Mouse (Mus musculus): ENCODE measurements around the gene Sh2d3c. TPM values are rescaled to one million over a fixed set of nuclear protein-coding genes. Genes with fewer than 3 reads are reported as not detected.
A peak's percentile ranks its signal among the peaks of the same experiment; 100 is the strongest.

The Sh2d3c gene
- total and polyA plus RNA-seq, 3 experiments, result 27.1 to 52.8 (median 28.9) TPM

DNA sequence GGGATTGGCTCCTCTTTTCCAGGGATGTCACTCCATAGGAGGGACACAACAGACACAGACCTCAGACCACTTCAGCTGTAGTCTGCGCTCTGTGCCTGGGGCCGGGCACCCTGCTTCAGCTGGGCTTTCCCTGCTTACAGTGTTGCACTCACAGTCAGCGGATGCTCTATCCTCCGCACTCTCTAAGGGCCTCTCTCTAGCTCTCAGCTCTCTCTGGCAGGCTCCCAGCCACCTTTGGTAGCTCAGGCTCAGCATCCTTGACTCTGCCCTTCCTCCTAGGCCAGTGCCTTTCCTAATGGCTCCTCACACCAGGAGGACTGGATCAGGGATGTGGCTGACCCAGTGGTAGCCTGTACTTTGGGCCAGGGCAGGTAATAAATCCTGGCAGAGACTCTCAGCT is 11.1 kb downstream of the Sh2d3c start:
- Histone ChIP-seq H3K27me3 (ENCODE audit: control insufficient read depth, insufficient read depth, low read length) (no peaks in the 10 kb centered on the region), H3K4me3 (no peak overlapping the region; the same call in 1 of the 2 replicates), H3K4me1 (ENCODE audit: control insufficient read depth, insufficient read depth, low read length) (peaks cover 23% of the 10 kb centered on the region), H3K27ac (peak overlapping the region; percentile 87), H3K9ac (ENCODE audit: low read depth, low read length) (peak overlapping the region; percentile 13), H3K36me3 (ENCODE audit: control insufficient read depth, insufficient read depth, low read length) (peaks cover 2% of the 10 kb centered on the region), H3K79me2 (replicated peaks; ENCODE audit: control insufficient read depth, insufficient read depth, low read length) (no peaks in the 10 kb centered on the region)
- intact Hi-C loops (cut with DNase I), result loop anchor here (5.0 kb wide), 1 partner anchor 80 kb away; no protein-coding TSS in a partner anchor
- WGBS, result 34% methylated on average over 4 of the region's 4 CpGs
- DNase-seq, result no peak
- TF ChIP-seq POLR2A (IDR thresholded peaks at IDR 0.05; ENCODE audit: insufficient read depth, low read depth, low read length), result no peak

- TF ChIP-seq CTCF (IDR thresholded peaks at IDR 0.05) (no peak), EP300 (IDR thresholded peaks at IDR 0.05; ENCODE audit: insufficient read depth, low read depth, low read length) (peak; percentile 51; the same call in 1 of the 2 replicates), POLR2A (IDR thresholded peaks at IDR 0.05; ENCODE audit: insufficient read depth, low read depth, low read length) (peak; percentile 52)
- H3K27ac ChIP-seq, result peak overlapping the region; percentile 87
- no peak overlapping the region; the same call in 1 of the 2 replicates for H3K4me3 ChIP-seq
- H3K4me1 ChIP-seq (ENCODE audit: control insufficient read depth, insufficient read depth, low read length), result peaks cover 22% of the 10 kb centered on the region
- WGBS, result 41% methylated on average over 6 of the region's 6 CpGs
- intact Hi-C loops (cut with DNase I), result loop anchor here (5.0 kb wide), 1 partner anchor 80 kb away; no protein-coding TSS in a partner anchor
- H3K36me3 ChIP-seq (ENCODE audit: control insufficient read depth, insufficient read depth, low read length), result peaks cover 2% of the 10 kb centered on the region
- no peak overlapping the region for H3K9ac ChIP-seq (ENCODE audit: low read depth, low read length)
- H3K27me3 ChIP-seq (ENCODE audit: control insufficient read depth, insufficient read depth, low read length), result no peaks in the 10 kb centered on the region
- DNase-seq, result no peak
- H3K79me2 ChIP-seq (replicated peaks; ENCODE audit: control insufficient read depth, insufficient read depth, low read length), result no peaks in the 10 kb centered on the region
Measured at GRCm38 (mm10) chr2:32732695-32733094, 11.8 kb downstream of the Sh2d3c start.

GRCm38 (mm10) chr2:32734480-32734879 is 13.6 kb downstream of the Sh2d3c start:
- intact Hi-C loops (cut with DNase I), result loop anchor here (5.0 kb wide), 1 partner anchor 82 kb away; no protein-coding TSS in a partner anchor
- H3K27ac ChIP-seq, result peak overlapping the region; percentile 79
- H3K79me2 ChIP-seq (replicated peaks; ENCODE audit: control insufficient read depth, insufficient read depth, low read length), result no peaks in the 10 kb centered on the region
- TF ChIP-seq POLR2A (IDR thresholded peaks at IDR 0.05; ENCODE audit: insufficient read depth, low read depth, low read length), result 0 out of 2 replicates have a peak, but pooled peaks have one; percentile 29
- TF ChIP-seq EP300 (IDR thresholded peaks at IDR 0.05; ENCODE audit: insufficient read depth, low read depth, low read length), result no peak
- H3K27me3 ChIP-seq (ENCODE audit: control insufficient read depth, insufficient read depth, low read length), result no peaks in the 10 kb centered on the region
- H3K4me1 ChIP-seq (ENCODE audit: control insufficient read depth, insufficient read depth, low read length), result peaks cover 22% of the 10 kb centered on the region
- DNase-seq, result no peak
- WGBS, result 39% methylated on average over 4 of the region's 4 CpGs
- H3K36me3 ChIP-seq (ENCODE audit: control insufficient read depth, insufficient read depth, low read length), result peaks cover 6% of the 10 kb centered on the region
- peak overlapping the region; percentile 30; the same call in 1 of the 2 replicates for H3K9ac ChIP-seq (ENCODE audit: low read depth, low read length)
- H3K4me3 ChIP-seq, result peak overlapping the region; percentile 7

DNA sequence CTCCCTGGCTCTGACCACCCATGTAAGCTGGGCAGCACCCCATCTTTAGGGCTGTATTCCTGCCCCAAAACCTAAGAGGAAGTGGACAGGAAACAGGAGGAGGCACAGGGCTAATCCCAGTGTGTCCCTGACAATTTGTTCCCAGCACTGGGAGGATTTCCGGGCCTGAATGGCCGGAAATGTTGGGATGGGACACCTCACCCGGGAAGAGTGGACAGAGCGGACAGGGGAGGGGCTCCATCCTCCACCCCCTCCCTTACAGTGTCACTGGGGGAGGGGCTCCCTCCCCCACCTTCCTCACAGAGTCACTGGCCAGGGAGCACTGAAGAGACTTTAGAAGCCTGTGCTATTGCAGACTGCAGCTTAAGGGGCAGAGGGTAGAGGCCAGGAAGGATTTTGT is 14.1 kb downstream of the Sh2d3c start:
- peak; percentile 54; the same call in 1 of the 2 replicates for TF ChIP-seq POLR2A (IDR thresholded peaks at IDR 0.05; ENCODE audit: insufficient read depth, low read depth, low read length)
- peak; percentile 100 for TF ChIP-seq EP300 (IDR thresholded peaks at IDR 0.05; ENCODE audit: insufficient read depth, low read depth, low read length)
- no peak for TF ChIP-seq CTCF (IDR thresholded peaks at IDR 0.05)
- Histone ChIP-seq H3K79me2 (replicated peaks; ENCODE audit: control insufficient read depth, insufficient read depth, low read length) (no peaks in the 10 kb centered on the region), H3K4me1 (ENCODE audit: control insufficient read depth, insufficient read depth, low read length) (peaks cover 24% of the 10 kb centered on the region), H3K27ac (peak overlapping the region; percentile 79), H3K9ac (ENCODE audit: low read depth, low read length) (peak overlapping the region; percentile 30; the same call in 1 of the 2 replicates), H3K36me3 (ENCODE audit: control insufficient read depth, insufficient read depth, low read length) (peaks cover 6% of the 10 kb centered on the region), H3K27me3 (ENCODE audit: control insufficient read depth, insufficient read depth, low read length) (no peaks in the 10 kb centered on the region), H3K4me3 (peak overlapping the region; percentile 35)
- DNase-seq, result peak; percentile 83 to 87
- 47% methylated on average over 4 of the region's 4 CpGs for WGBS
- intact Hi-C loops (cut with DNase I), result loop anchor here (5.0 kb wide), 1 partner anchor 83 kb away; no protein-coding TSS in a partner anchor

GRCm38 (mm10) chr2:32736306-32736829 is 15.5 kb downstream of the Sh2d3c start:
- TF ChIP-seq POLR2A (IDR thresholded peaks at IDR 0.05; ENCODE audit: insufficient read depth, low read depth, low read length) (no peak), CTCF (IDR thresholded peaks at IDR 0.05) (no peak), EP300 (IDR thresholded peaks at IDR 0.05; ENCODE audit: insufficient read depth, low read depth, low read length) (no peak)
- Histone ChIP-seq H3K36me3 (ENCODE audit: control insufficient read depth, insufficient read depth, low read length) (peaks cover 8% of the 10 kb centered on the region), H3K79me2 (replicated peaks; ENCODE audit: control insufficient read depth, insufficient read depth, low read length) (peaks cover 2% of the 10 kb centered on the region; the same call in 1 of the 2 replicates), H3K27me3 (ENCODE audit: control insufficient read depth, insufficient read depth, low read length) (peaks cover 1% of the 10 kb centered on the region; the same call in 1 of the 2 replicates), H3K9ac (ENCODE audit: low read depth, low read length) (peak overlapping the region; percentile 34; the same call in 1 of the 2 replicates), H3K4me1 (ENCODE audit: control insufficient read depth, insufficient read depth, low read length) (peaks cover 21% of the 10 kb centered on the region), H3K27ac (peak overlapping the region; percentile 79), H3K4me3 (peak overlapping the region; percentile 16; the same call in 1 of the 2 replicates)
- intact Hi-C loops (cut with DNase I), result no loop called here
- WGBS, result 60% methylated on average over 3 of the region's 3 CpGs
- no peak for DNase-seq

DNA sequence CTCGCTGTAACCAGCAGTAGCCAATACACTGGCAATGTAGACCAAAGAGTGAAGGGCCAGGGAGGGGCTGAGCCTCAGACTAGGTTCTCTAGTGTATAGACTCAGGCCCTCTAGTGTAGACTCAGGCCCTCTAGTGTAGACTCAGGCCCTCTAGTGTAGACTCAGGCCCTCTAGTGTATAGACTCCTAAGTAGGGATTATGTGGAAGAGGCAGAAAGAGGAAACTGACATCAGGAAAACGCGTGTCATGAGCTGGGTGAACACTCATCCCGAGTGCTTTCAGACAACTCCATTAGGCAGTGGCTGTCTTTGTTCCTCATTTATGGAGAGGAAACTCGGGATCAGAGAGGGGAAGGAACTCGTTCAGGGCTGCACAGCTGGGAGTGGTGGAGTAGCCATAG is 16.2 kb downstream of the Sh2d3c start:
- Histone ChIP-seq H3K4me1 (ENCODE audit: control insufficient read depth, insufficient read depth, low read length) (peaks cover 20% of the 10 kb centered on the region), H3K9ac (ENCODE audit: low read depth, low read length) (0 out of 2 replicates have a peak overlapping the region, but pooled peaks have one; percentile 17), H3K36me3 (ENCODE audit: control insufficient read depth, insufficient read depth, low read length) (peaks cover 8% of the 10 kb centered on the region), H3K27me3 (ENCODE audit: control insufficient read depth, insufficient read depth, low read length) (peaks cover 2% of the 10 kb centered on the region; the same call in 1 of the 2 replicates), H3K4me3 (no peak overlapping the region), H3K79me2 (replicated peaks; ENCODE audit: control insufficient read depth, insufficient read depth, low read length) (peaks cover 5% of the 10 kb centered on the region), H3K27ac (peak overlapping the region; percentile 79)
- WGBS, result 39% methylated on average over 6 of the region's 6 CpGs
- TF ChIP-seq EP300 (IDR thresholded peaks at IDR 0.05; ENCODE audit: insufficient read depth, low read depth, low read length), result no peak
- TF ChIP-seq CTCF (IDR thresholded peaks at IDR 0.05), result peak; percentile 18; the same call in 1 of the 2 replicates
- intact Hi-C loops (cut with DNase I), result no loop called here
- DNase-seq, result no peak
